Mouse (Mus musculus): ENCODE data around the gene Gm10424. TPM values are rescaled to one million over a fixed set of nuclear protein-coding genes. Genes with fewer than 3 reads are reported as not detected.
"Not testable (repeated sequence)": the region's sequence is repeated elsewhere in the genome, so short reads cannot be mapped to it uniquely, and the experiment has no call there.

Gene Gm10424
- not detected in 2 replicates for total RNA-seq (2015)
- not detected in 2 replicates for total RNA-seq (2017)

GRCm38 (mm10) chr5:95272668-95273067, at the start of gene Gm10424:
Gene Gm10424, minus strand, starts transcription at chr5:95272768.
- ATAC-seq (replicated peaks; ENCODE audit: poor library complexity), result not testable (repeated sequence)

GRCm38 (mm10) chr5:95305611-95306010, 33.0 kb upstream of the Gm10424 start, which contains the start of gene Gm3259:
Gene Gm3259, plus strand, starts transcription at chr5:95305911.
- not testable (repeated sequence) for ATAC-seq (replicated peaks; ENCODE audit: poor library complexity)

Other genes with a start within 250 kb of the Gm10424 start
- gene Gm7942, start 165.8 kb downstream of the Gm10424 start, total RNA-seq (2015), result not detected in 2 replicates
- gene Gm7942, start 165.8 kb downstream of the Gm10424 start, total RNA-seq (2017), result not detected in 2 replicates
- not detected in 2 replicates for gene Gm16513, start 90.1 kb downstream of the Gm10424 start, total RNA-seq (2015)
- not detected in 2 replicates for gene Gm16513, start 90.1 kb downstream of the Gm10424 start, total RNA-seq (2017)
- not detected in 2 replicates for gene Gm3259, start 33.1 kb upstream of the Gm10424 start, total RNA-seq (2015)
- not detected in 2 replicates for gene Gm3259, start 33.1 kb upstream of the Gm10424 start, total RNA-seq (2017)
- gene D5Ertd577e, start 184.0 kb upstream of the Gm10424 start, total RNA-seq (2015), result not detected in 2 replicates
- gene D5Ertd577e, start 184.0 kb upstream of the Gm10424 start, total RNA-seq (2017), result not detected in 2 replicates
- not detected in 2 replicates for gene Gm3286, start 238.0 kb upstream of the Gm10424 start, total RNA-seq (2015)
- not detected in 2 replicates for gene Gm3286, start 238.0 kb upstream of the Gm10424 start, total RNA-seq (2017)